Mouse (Mus musculus) embryonic facial prominence, embryonic 14.5 days (tissue): ENCODE measurements at regions not wholly inside any gene's neighbourhood (a gene's known extent, or its start where the extent isn't known, plus 50 kb on each side); places are given as distances from the start of the nearest gene placed in this dataset.

Source experiments
- ATAC-seq: fragments of 200-750 bp; cut with Nextera tagmentation; 2 replicates; pipeline ENCODE4 v1.8.0; 2017; ENCODE audit warnings: low read depth, moderate number of reproducible peaks, moderate TSS enrichment
- DNase-seq: peaks from one replicate; pipeline ENCODE4 v3.0.0-alpha.2; 2015; ENCODE audit warnings: low spot score
- H3K27ac ChIP-seq: fragments of 300-500 bp; sonication (generic); replicated peaks from 2 replicates; pipeline ENCODE4 v1.5.1; 2014; ENCODE audit warnings: low read depth, mild to moderate bottlenecking, low read length, moderate library complexity
- H3K27me3 ChIP-seq: fragments of 300-500 bp; sonication (generic); replicated peaks from 2 replicates; pipeline ENCODE4 v1.6.1; 2014; ENCODE audit warnings: low read length; ENCODE audit not compliant: control insufficient read depth, insufficient read depth
- H3K36me3 ChIP-seq: fragments of 300-500 bp; sonication (generic); 2 replicates; pipeline ENCODE4 v1.6.1; 2014; ENCODE audit warnings: low read length, mixed read lengths; ENCODE audit not compliant: control insufficient read depth, insufficient read depth
- H3K4me1 ChIP-seq: fragments of 300-500 bp; sonication (generic); 2 replicates; pipeline ENCODE4 v1.6.1; 2014; ENCODE audit warnings: antibody characterized with exemption, low read length; ENCODE audit not compliant: control insufficient read depth, insufficient read depth
- H3K4me2 ChIP-seq: fragments of 300-500 bp; sonication (generic); 2 replicates; pipeline ENCODE4 v1.6.1; 2014; ENCODE audit warnings: low read depth, mild to moderate bottlenecking, low read length, moderate library complexity, mixed read lengths
- H3K4me3 ChIP-seq: fragments of 300-500 bp; sonication (generic); 2 replicates; pipeline ENCODE4 v1.5.1; 2014; ENCODE audit warnings: low read depth, mild to moderate bottlenecking, low read length
- H3K9ac ChIP-seq: fragments of 300-500 bp; sonication (generic); 2 replicates; pipeline ENCODE4 v1.6.1; 2014; ENCODE audit warnings: low read depth, mild to moderate bottlenecking, low read length, moderate library complexity, mixed read lengths
- H3K9me3 ChIP-seq: fragments of 300-500 bp; sonication (generic); 2 replicates; pipeline ENCODE4 v1.6.1; 2016; ENCODE audit warnings: low read length; ENCODE audit not compliant: control insufficient read depth
- WGBS: fragments of 180-500 bp; shearing (Covaris S2); extraction: QIAGEN DNeasy Blood & Tissue Kit; methylation state at CpG from one replicate; pipeline ENCODE4 v1.1.7; 2014; 5-methylcytosine and 5-hydroxymethylcytosine counted together

DNA sequence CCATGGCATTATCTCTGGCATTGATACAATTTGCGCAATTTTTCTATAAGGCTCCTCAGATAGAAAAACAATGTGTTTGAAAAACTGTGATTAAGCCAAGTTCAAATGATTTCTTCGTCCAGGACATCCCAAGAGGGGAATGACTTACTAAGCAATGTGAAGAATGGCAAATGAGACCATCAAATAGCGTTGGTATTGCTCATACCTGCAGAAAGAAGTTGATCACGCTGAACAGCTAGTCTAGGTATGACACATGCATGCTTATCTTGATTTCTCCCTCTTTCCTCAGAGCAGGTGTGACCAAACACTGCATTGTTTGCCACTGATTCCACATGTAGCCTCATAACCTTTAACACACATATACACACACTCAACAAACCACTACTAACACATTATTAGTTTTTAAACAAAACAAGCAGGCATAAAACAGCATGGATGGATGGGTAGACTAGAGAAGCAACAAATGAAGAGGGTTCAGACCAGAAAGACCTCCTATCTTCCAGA lies 89.1 kb upstream of the Slc44a1 start:
- ATAC-seq (no peak), DNase-seq (no peak)
- Histone ChIP-seq H3K27me3 (no peaks in the 10 kb centered on the region), H3K9ac (no peak overlapping the region), H3K4me1 (no peaks in the 10 kb centered on the region; the same call in 1 of the 2 replicates), H3K27ac (no peak overlapping the region), H3K9me3 (no peaks in the 10 kb centered on the region), H3K36me3 (no peaks in the 10 kb centered on the region), H3K4me2 (no peak overlapping the region), H3K4me3 (no peak overlapping the region)
- WGBS, result 90% methylated on average over 4 of the region's 4 CpGs

DNA sequence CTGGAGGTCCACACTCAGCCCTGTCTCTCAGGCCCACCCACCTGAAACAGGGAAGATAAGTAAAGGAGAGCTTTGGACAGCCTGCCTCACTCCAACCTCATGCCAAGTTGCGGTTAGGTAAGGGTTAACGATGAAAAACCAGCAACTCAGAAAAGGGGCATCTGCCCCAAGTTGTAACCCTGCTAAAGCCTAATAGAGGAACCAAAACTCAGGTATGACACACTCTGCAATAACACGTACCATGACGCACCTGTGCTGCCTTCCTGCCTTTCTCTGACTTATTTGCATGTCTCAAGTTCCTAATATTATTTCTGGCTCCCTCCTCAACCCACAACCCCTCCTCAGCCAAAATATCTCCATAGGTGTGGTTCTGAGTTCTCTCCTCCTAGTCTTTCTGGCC lies 94.9 kb upstream of the Slc44a1 start:
- Histone ChIP-seq H3K4me1 (no peaks in the 10 kb centered on the region), H3K4me3 (no peak overlapping the region), H3K9me3 (peaks cover 6% of the 10 kb centered on the region; the same call in 1 of the 2 replicates), H3K9ac (no peak overlapping the region), H3K27me3 (no peaks in the 10 kb centered on the region), H3K36me3 (no peaks in the 10 kb centered on the region), H3K4me2 (no peak overlapping the region), H3K27ac (no peak overlapping the region)
- DNase-seq, result no peak
- ATAC-seq, result no peak
- 91% methylated on average over 4 of the region's 4 CpGs for WGBS

DNA sequence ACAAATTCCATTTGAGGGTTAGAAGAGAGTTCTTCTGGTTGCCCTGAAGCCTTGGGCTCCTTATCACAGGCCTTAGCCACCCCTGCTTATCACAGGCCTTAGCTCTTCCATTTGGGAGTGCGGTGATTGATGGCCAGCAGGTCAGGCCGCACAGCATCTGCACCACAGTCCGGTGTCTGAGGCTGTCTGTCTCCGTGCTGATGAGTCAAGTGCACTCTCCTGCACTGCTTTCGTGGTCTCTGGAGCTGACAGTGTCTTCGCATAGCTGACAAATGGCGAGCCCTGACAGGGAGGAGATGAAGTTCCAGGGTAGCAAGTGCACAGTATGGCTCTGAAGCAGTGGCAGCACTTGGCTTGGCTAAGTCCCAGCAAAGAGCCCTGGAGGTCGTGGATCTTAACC lies 95.7 kb upstream of the Slc44a1 start:
- Histone ChIP-seq H3K4me3 (no peak overlapping the region), H3K36me3 (no peaks in the 10 kb centered on the region), H3K27ac (no peak overlapping the region), H3K4me2 (no peak overlapping the region), H3K9ac (no peak overlapping the region), H3K27me3 (no peaks in the 10 kb centered on the region), H3K4me1 (no peaks in the 10 kb centered on the region), H3K9me3 (peaks cover 6% of the 10 kb centered on the region; the same call in 1 of the 2 replicates)
- ATAC-seq, result no peak
- WGBS, result 70% methylated on average over 8 of the region's 8 CpGs
- DNase-seq, result no peak

DNA sequence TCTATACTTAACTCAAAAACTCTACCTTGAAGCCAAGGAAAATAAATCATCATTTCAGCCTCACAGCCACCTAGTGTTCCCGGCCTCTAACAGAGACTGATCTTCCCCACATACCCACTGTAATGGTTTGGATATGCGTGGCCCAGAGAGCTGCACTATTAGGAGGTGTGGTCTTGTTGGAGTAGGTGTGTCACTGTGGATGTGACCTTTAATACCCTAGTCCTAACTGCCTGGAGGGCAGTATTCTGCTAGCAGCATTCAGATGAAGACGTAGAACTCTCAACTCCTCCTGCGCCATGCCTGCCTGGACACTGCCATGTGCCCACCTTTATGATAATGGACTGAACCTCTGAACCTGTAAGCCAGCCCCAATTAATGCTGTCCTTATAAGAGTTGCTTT lies 99.0 kb upstream of the Slc44a1 start:
- Histone ChIP-seq H3K36me3 (no peaks in the 10 kb centered on the region), H3K27ac (no peak overlapping the region), H3K4me2 (no peak overlapping the region), H3K27me3 (no peaks in the 10 kb centered on the region), H3K9me3 (peaks cover 6% of the 10 kb centered on the region; the same call in 1 of the 2 replicates), H3K4me1 (peaks cover 6% of the 10 kb centered on the region), H3K9ac (no peak overlapping the region), H3K4me3 (no peak overlapping the region)
- no peak for DNase-seq
- 91% methylated on average over 4 of the region's 4 CpGs for WGBS
- no peak for ATAC-seq

DNA sequence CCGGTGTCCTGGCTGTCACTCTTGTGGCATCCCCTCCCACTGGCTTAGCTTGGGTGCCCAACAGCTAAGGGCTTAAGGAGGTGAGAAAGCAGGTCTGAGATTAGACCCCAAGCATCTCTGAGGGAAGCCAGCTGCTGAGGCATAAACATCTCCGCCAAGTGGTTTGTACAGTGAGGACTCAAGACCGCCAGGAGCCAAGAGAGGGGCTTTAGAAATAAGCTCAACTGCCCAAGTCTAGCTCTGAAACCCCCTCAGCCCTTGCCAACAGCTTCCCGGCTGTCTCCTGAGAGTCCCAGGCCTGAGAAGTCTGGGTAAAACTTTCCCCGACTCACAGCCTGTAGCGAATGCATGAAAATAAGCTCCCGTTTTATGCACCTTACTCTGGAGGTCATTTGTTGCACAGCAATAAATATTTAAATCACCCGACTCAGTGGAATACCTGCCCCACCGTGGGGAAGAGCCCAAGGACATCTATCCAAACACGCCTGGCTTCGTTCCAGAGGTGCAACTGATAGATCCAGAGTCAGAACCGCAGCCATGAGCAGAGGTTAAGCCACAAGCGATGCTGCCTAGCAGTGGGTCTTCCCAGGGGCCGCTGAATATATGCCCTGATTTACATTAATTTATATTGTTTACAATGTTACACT lies 100.1 kb upstream of the Slc44a1 start:
- DNase-seq (no peak), ATAC-seq (no peak)
- H3K4me2 ChIP-seq, result no peak overlapping the region
- no peak overlapping the region for H3K27ac ChIP-seq
- no peak overlapping the region for H3K9ac ChIP-seq
- peaks cover 6% of the 10 kb centered on the region for H3K4me1 ChIP-seq
- H3K4me3 ChIP-seq, result no peak overlapping the region
- H3K9me3 ChIP-seq, result peaks cover 6% of the 10 kb centered on the region; the same call in 1 of the 2 replicates
- H3K36me3 ChIP-seq, result no peaks in the 10 kb centered on the region
- 80% methylated on average over 13 of the region's 14 CpGs for WGBS
- no peaks in the 10 kb centered on the region for H3K27me3 ChIP-seq

DNA sequence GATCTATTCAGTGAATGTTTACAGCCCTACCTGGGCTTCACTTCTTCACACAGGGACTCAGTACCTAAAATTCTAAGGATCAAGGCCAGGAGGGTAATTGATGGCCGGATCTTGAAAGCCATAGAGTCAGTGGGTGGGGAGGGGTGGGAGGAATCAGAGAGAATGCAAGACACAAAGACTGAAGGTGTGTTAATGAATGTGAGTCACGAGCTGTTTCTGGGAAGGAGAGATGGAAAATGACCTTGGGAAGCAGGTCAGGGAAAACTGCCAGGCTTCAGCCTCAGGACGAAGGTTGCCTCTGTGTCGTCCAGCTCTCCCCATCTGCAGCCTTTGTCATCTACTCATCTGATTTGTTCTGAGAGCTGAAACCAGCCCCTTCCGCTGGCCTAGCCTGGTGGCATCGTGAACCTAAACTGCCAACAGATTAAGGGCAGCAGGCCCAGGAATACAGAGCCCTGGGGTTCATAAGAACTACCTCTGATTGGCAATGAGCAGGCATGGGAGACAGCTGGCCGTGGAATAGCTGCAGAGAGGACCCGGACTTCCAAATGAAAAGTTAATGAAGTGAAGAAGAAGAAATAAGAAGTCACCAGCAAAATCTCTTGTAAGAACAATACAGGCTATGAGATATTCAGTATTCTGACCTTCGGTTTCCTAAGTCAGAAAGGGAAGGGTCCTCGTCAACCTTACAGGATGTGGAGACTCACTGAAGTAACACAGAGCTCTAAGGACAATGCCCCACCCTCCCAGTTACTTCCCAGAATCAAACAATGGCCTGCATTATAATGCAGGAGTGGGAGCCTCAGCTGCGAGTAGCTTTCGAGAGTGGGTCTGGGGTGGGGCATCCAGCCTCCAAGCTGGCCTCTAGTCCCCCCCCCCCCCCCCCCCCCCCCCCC lies 100.8 kb upstream of the Slc44a1 start:
- peaks cover 6% of the 10 kb centered on the region for H3K4me1 ChIP-seq
- no peak overlapping the region for H3K4me2 ChIP-seq
- no peak for ATAC-seq
- no peaks in the 10 kb centered on the region for H3K27me3 ChIP-seq
- no peak overlapping the region for H3K4me3 ChIP-seq
- 59% methylated on average over 12 of the region's 12 CpGs for WGBS
- peak; percentile 27 for DNase-seq
- no peak overlapping the region for H3K9ac ChIP-seq
- H3K36me3 ChIP-seq, result no peaks in the 10 kb centered on the region
- peaks cover 6% of the 10 kb centered on the region; the same call in 1 of the 2 replicates for H3K9me3 ChIP-seq
- peak overlapping the region; percentile 28; the same call in 1 of the 2 replicates for H3K27ac ChIP-seq

DNA sequence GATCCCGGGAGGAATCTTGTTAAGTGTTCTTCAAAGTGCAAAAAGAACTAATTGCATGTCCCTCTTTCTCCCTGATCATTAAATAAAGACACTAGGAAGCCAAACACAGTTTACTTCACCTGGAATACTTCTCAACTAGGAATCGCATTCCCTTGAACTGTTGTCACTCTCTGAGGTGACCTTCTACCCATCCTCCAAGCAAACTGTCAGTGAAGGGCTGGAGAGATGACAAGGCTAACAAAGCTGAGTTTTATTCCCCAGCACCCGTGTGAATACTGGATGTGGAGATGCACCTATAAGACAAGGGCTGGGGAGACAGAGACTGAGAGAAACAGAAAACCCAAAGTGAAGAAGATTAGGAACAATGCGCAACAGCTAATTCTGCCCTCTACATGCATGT lies 101.7 kb upstream of the Slc44a1 start:
- Histone ChIP-seq H3K4me1 (peaks cover 6% of the 10 kb centered on the region), H3K9me3 (peaks cover 6% of the 10 kb centered on the region; the same call in 1 of the 2 replicates), H3K27ac (no peak overlapping the region), H3K9ac (no peak overlapping the region), H3K4me3 (no peak overlapping the region), H3K4me2 (no peak overlapping the region), H3K27me3 (no peaks in the 10 kb centered on the region), H3K36me3 (no peaks in the 10 kb centered on the region)
- ATAC-seq, result no peak
- WGBS, result 77% methylated on average over 4 of the region's 4 CpGs
- no peak for DNase-seq

DNA sequence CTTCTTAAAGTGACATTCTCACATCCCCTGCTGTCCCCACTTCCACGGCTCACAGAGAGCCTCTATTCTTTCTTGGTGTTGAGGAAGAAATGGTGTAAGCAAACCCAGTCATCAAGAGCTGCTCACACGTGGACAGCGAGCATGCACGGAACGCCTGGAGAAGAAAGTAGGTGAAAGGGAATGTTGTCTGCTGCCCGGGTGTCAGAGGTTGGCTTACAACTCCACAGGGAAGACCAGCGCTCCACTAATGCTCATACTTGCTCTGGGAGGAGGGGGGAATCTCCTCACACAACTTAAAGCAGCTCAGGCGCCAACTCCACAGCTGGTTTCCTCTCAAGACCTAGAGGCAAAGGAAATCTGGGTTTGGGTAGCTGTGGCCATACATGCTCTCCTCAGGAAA lies 102.4 kb upstream of the Slc44a1 start:
- Histone ChIP-seq H3K9me3 (peaks cover 6% of the 10 kb centered on the region; the same call in 1 of the 2 replicates), H3K36me3 (no peaks in the 10 kb centered on the region), H3K27ac (no peak overlapping the region), H3K4me3 (no peak overlapping the region), H3K4me2 (no peak overlapping the region), H3K27me3 (no peaks in the 10 kb centered on the region), H3K4me1 (peaks cover 6% of the 10 kb centered on the region), H3K9ac (no peak overlapping the region)
- ATAC-seq, result peak; percentile 30; the same call in 1 of the 2 replicates
- WGBS, result 15% methylated on average over 8 of the region's 8 CpGs
- peak; percentile 40 for DNase-seq
